9 mouse cellular contexts compared by ENCODE assay signal in genomic region chr4:153188504-153189031, GRCm38 (mm10).
DNase-seq lines count a peak whose midpoint lies in the region; ATAC-seq and TF ChIP-seq lines count a peak whose summit lies in the region.
"Had no signal": no experiment of that assay in that cellular context is flagged by ENCODE, and none has a peak within 500 bp of the region (broad histone marks: within the 10 kb centered on the region; RNA-seq: fewer than 3 reads in every experiment).

No protein-coding gene starts in this region.

- DNase-seq in layer of hippocampus, adult 2 months (ENCODE audit: low spot score in 2 of 2), result peak in 1 of 2 experiments; percentile 21
- DNase-seq in layer of hippocampus, postnatal 36 days, result no peak
- peak; percentile 63 for DNase-seq in hindbrain, embryonic 14.5 days (ENCODE audit: low spot score)
- DNase-seq in cerebellum, adult 2 months, result no peak
- DNase-seq: kidney, postnatal 10 days; liver, embryonic 13.5 days had no signal

- no peak for TF ChIP-seq CTCF in layer of hippocampus, adult 2 months (conservative IDR thresholded peaks at IDR 0.05)
- no peak for TF ChIP-seq CTCF in cerebellum, adult 2 months (IDR thresholded peaks at IDR 0.05; ENCODE audit: borderline replicate concordance, insufficient read depth, low read depth, low read length)

- peak; percentile 59; the same call in 1 of the 2 replicates for ATAC-seq in embryonic facial prominence, embryonic 12.5 days (ENCODE audit: insufficient number of reproducible peaks, insufficient read depth, low FRiP score, low TSS enrichment)
- ATAC-seq in hindbrain, embryonic 14.5 days (ENCODE audit: low FRiP score), result peak; percentile 59; the same call in 1 of the 2 replicates
- ATAC-seq in neural tube, embryonic 14.5 days (ENCODE audit: low read depth), result peak; percentile 74
- ATAC-seq in activated CD4-positive, CD25-positive, alpha-beta regulatory T cell, adult 4 months, result no peak

- TF ChIP-seq POLR2A in cerebellum, adult 2 months (IDR thresholded peaks at IDR 0.05; ENCODE audit: borderline replicate concordance, insufficient read depth, low read length), result no peak

- under 1% methylated on average over 17 of the region's 17 CpGs for WGBS in embryonic facial prominence, embryonic 12.5 days
- under 1% methylated on average over 17 of the region's 17 CpGs for WGBS in hindbrain, embryonic 14.5 days
- WGBS in neural tube, embryonic 14.5 days, result 0% methylated on average over 17 of the region's 17 CpGs
- 1% methylated on average over 17 of the region's 17 CpGs for WGBS in cerebellum, adult 2 months

- no peak overlapping the region for H3K9ac ChIP-seq in embryonic facial prominence, embryonic 12.5 days
- H3K9ac ChIP-seq in hindbrain, embryonic 14.5 days, result no peak overlapping the region; the same call in 1 of the 2 replicates
- H3K9ac ChIP-seq in neural tube, embryonic 14.5 days (replicated peaks; ENCODE audit: low read depth, low read length), result 0 out of 2 replicates have a peak overlapping the region, but pooled peaks have one; percentile 25
- H3K9ac ChIP-seq: liver, embryonic 13.5 days had no signal

- no peak overlapping the region for H3K27ac ChIP-seq in layer of hippocampus, adult 2 months
- no peak overlapping the region for H3K27ac ChIP-seq in embryonic facial prominence, embryonic 12.5 days
- no peak overlapping the region for H3K27ac ChIP-seq in hindbrain, embryonic 14.5 days
- no peak overlapping the region for H3K27ac ChIP-seq in neural tube, embryonic 14.5 days (ENCODE audit: low read depth, low read length)
- H3K27ac ChIP-seq in cerebellum, adult 2 months (ENCODE audit: insufficient read depth, low read length), result no peak overlapping the region
- H3K27ac ChIP-seq: liver, embryonic 13.5 days had no signal

- no peaks in the 10 kb centered on the region for H3K36me3 ChIP-seq in embryonic facial prominence, embryonic 12.5 days
- H3K36me3 ChIP-seq in hindbrain, embryonic 14.5 days (replicated peaks; ENCODE audit: control insufficient read depth, insufficient read depth), result no peaks in the 10 kb centered on the region
- H3K36me3 ChIP-seq in neural tube, embryonic 14.5 days (ENCODE audit: control insufficient read depth, insufficient read depth, low read length), result no peaks in the 10 kb centered on the region
- H3K36me3 ChIP-seq: liver, embryonic 13.5 days had no signal

- H3K4me2 ChIP-seq in embryonic facial prominence, embryonic 12.5 days (replicated peaks), result peak overlapping the region; percentile 27; the same call in 1 of the 2 replicates
- peak overlapping the region; percentile 38 for H3K4me2 ChIP-seq in hindbrain, embryonic 14.5 days (replicated peaks)
- H3K4me2 ChIP-seq in neural tube, embryonic 14.5 days (ENCODE audit: low read depth, low read length), result peak overlapping the region; percentile 34; the same call in 1 of the 2 replicates
- H3K4me2 ChIP-seq: liver, embryonic 13.5 days had no signal

- peak overlapping the region; percentile 17; the same call in 1 of the 2 replicates for H3K4me3 ChIP-seq in layer of hippocampus, adult 2 months
- H3K4me3 ChIP-seq in embryonic facial prominence, embryonic 12.5 days, result no peak overlapping the region
- no peak overlapping the region for H3K4me3 ChIP-seq in hindbrain, embryonic 14.5 days (replicated peaks; ENCODE audit: low read length)
- no peak overlapping the region for H3K4me3 ChIP-seq in neural tube, embryonic 14.5 days (ENCODE audit: low read depth, low read length)
- no peak overlapping the region for H3K4me3 ChIP-seq in cerebellum, adult 2 months (replicated peaks; ENCODE audit: insufficient read depth, low read depth, low read length)
- H3K4me3 ChIP-seq: liver, embryonic 13.5 days had no signal

- no peaks in the 10 kb centered on the region for H3K9me3 ChIP-seq in embryonic facial prominence, embryonic 12.5 days
- H3K9me3 ChIP-seq in hindbrain, embryonic 14.5 days (ENCODE audit: control insufficient read depth, low read length), result no peaks in the 10 kb centered on the region
- no peaks in the 10 kb centered on the region for H3K9me3 ChIP-seq in neural tube, embryonic 14.5 days (ENCODE audit: control insufficient read depth, low read length)

- 0 out of 2 replicates have a peak, but pooled peaks cover 8% of the 10 kb centered on the region for H3K27me3 ChIP-seq in embryonic facial prominence, embryonic 12.5 days
- H3K27me3 ChIP-seq in hindbrain, embryonic 14.5 days (ENCODE audit: control insufficient read depth, insufficient read depth, low read length), result 0 out of 2 replicates have a peak, but pooled peaks cover 10% of the 10 kb centered on the region
- no peaks in the 10 kb centered on the region for H3K27me3 ChIP-seq in neural tube, embryonic 14.5 days (ENCODE audit: control insufficient read depth, insufficient read depth, low read length)
- no peaks in the 10 kb centered on the region for H3K27me3 ChIP-seq in cerebellum, adult 2 months (ENCODE audit: control insufficient read depth, insufficient read depth, low read length)
- H3K27me3 ChIP-seq: liver, embryonic 13.5 days had no signal

- H3K4me1 ChIP-seq in embryonic facial prominence, embryonic 12.5 days, result peaks cover 7% of the 10 kb centered on the region
- peaks cover 7% of the 10 kb centered on the region for H3K4me1 ChIP-seq in hindbrain, embryonic 14.5 days (replicated peaks; ENCODE audit: control insufficient read depth, insufficient read depth, low read length)
- peaks cover 12% of the 10 kb centered on the region for H3K4me1 ChIP-seq in neural tube, embryonic 14.5 days (ENCODE audit: control insufficient read depth, insufficient read depth, low read length)
- peaks cover 15% of the 10 kb centered on the region for H3K4me1 ChIP-seq in cerebellum, adult 2 months (ENCODE audit: control insufficient read depth, insufficient read depth, low read length)
- H3K4me1 ChIP-seq: liver, embryonic 13.5 days had no signal
